Mouse (Mus musculus) mesoderm, embryonic 11.5 days (tissue): ENCODE measurements around the gene Fkrp.

Source experiments
- DNase-seq: peaks from one replicate; pipeline ENCODE4 v3.0.0-alpha.2; 2012; ENCODE audit warnings: low read depth, low spot score

The Fkrp gene

GRCm38 (mm10) chr7:16816475-16817122, at the start of gene Fkrp:
Fkrp (minus strand) TSS chr7:16816732.
- peak; percentile 29 for DNase-seq

GRCm38 (mm10) chr7:16859902-16860651, 43.5 kb upstream of the Fkrp start:
- peak; percentile 81 for DNase-seq

- no peak for DNase-seq
Measured at GRCm38 (mm10) chr7:16858336-16858735, 41.8 kb upstream of the Fkrp start.

GRCm38 (mm10) chr7:16853302-16853831, 36.8 kb upstream of the Fkrp start:
- DNase-seq, result no peak

GRCm38 (mm10) chr7:16851636-16852035, 35.1 kb upstream of the Fkrp start:
- no peak for DNase-seq

GRCm38 (mm10) chr7:16848579-16848978, 32.0 kb upstream of the Fkrp start:
- DNase-seq, result peak; percentile 48

- DNase-seq, result no peak
Measured at GRCm38 (mm10) chr7:16847507-16847906, 31.0 kb upstream of the Fkrp start.

- no peak for DNase-seq
Measured at GRCm38 (mm10) chr7:16846775-16847174, 30.2 kb upstream of the Fkrp start.

- DNase-seq, result no peak
Measured at GRCm38 (mm10) chr7:16845820-16846167, 29.3 kb upstream of the Fkrp start.

GRCm38 (mm10) chr7:16845072-16845819, 28.7 kb upstream of the Fkrp start:
- DNase-seq, result no peak

GRCm38 (mm10) chr7:16844696-16845071, 28.2 kb upstream of the Fkrp start:
- DNase-seq, result no peak

- DNase-seq, result no peak
Measured at GRCm38 (mm10) chr7:16843441-16844171, 27.1 kb upstream of the Fkrp start.

- peak; percentile 90 for DNase-seq
Measured at GRCm38 (mm10) chr7:16842645-16843063, 26.1 kb upstream of the Fkrp start, which contains the start of gene Prkd2. Prkd2 (plus strand) TSS chr7:16842902.

GRCm38 (mm10) chr7:16841561-16842560, 25.3 kb upstream of the Fkrp start:
- no peak for DNase-seq

- DNase-seq, result no peak
Measured at GRCm38 (mm10) chr7:16841078-16841477, 24.5 kb upstream of the Fkrp start.

GRCm38 (mm10) chr7:16840109-16840491, 23.6 kb upstream of the Fkrp start:
- DNase-seq, result no peak

- no peak for DNase-seq
Measured at GRCm38 (mm10) chr7:16839427-16840108, 23.0 kb upstream of the Fkrp start.

- no peak for DNase-seq
Measured at GRCm38 (mm10) chr7:16838804-16839426, 22.4 kb upstream of the Fkrp start.
